Mouse (Mus musculus): ENCODE measurements at regions not wholly inside any gene's neighbourhood (a gene's known extent, or its start where the extent isn't known, plus 50 kb on each side); places are given as distances from the start of the nearest gene placed in this dataset.
A peak's percentile ranks its signal among the peaks of the same experiment; 100 is the strongest.

GRCm38 (mm10) chr1:151100565-151101483, 81.5 kb upstream of the Gm47985 start:
- no peaks in the 10 kb centered on the region for H3K27me3 ChIP-seq (ENCODE audit: control insufficient read depth, insufficient read depth, low read depth, low read length)
- H3K36me3 ChIP-seq (ENCODE audit: control insufficient read depth, insufficient read depth), result no peaks in the 10 kb centered on the region
- no peak overlapping the region for H3K4me3 ChIP-seq (ENCODE audit: low read depth, low read length)
- peak overlapping the region; percentile 86 for H3K27ac ChIP-seq (ENCODE audit: low read length)
- peak overlapping the region; percentile 27 for H3K9ac ChIP-seq (ENCODE audit: low read depth, low read length)
- WGBS (ENCODE audit: insufficient replicate concordance), result 82% methylated on average over 12 of the region's 12 CpGs
- H3K4me2 ChIP-seq (ENCODE audit: low read depth, low read length), result peak overlapping the region; percentile 4; the same call in 1 of the 2 replicates
- H3K4me1 ChIP-seq (ENCODE audit: control insufficient read depth, low read depth, low read length), result peaks cover 66% of the 10 kb centered on the region
- ATAC-seq (ENCODE audit: low read depth), result peak; percentile 20
- no peaks in the 10 kb centered on the region for H3K9me3 ChIP-seq (replicated peaks; ENCODE audit: control insufficient read depth, low read length)

- Histone ChIP-seq H3K4me2 (ENCODE audit: low read depth, low read length) (peak overlapping the region; percentile 55; the same call in 1 of the 2 replicates), H3K27me3 (ENCODE audit: control insufficient read depth, insufficient read depth, low read depth, low read length) (no peaks in the 10 kb centered on the region), H3K36me3 (ENCODE audit: control insufficient read depth, insufficient read depth) (no peaks in the 10 kb centered on the region), H3K4me1 (ENCODE audit: control insufficient read depth, low read depth, low read length) (peaks cover 65% of the 10 kb centered on the region), H3K27ac (ENCODE audit: low read length) (peak overlapping the region; percentile 86), H3K9ac (ENCODE audit: low read depth, low read length) (peak overlapping the region; percentile 27), H3K9me3 (replicated peaks; ENCODE audit: control insufficient read depth, low read length) (no peaks in the 10 kb centered on the region), H3K4me3 (ENCODE audit: low read depth, low read length) (no peak overlapping the region)
- WGBS (ENCODE audit: insufficient replicate concordance), result 24% methylated on average over 1 of the region's 1 CpGs
- ATAC-seq (ENCODE audit: low read depth), result peak; percentile 94
Measured at GRCm38 (mm10) chr1:151101516-151101915, 80.8 kb upstream of the Gm47985 start.

GRCm38 (mm10) chr1:151102061-151102460, 80.3 kb upstream of the Gm47985 start:
- peak overlapping the region; percentile 86 for H3K27ac ChIP-seq (ENCODE audit: low read length)
- WGBS (ENCODE audit: insufficient replicate concordance), result 29% methylated on average over 3 of the region's 3 CpGs
- H3K36me3 ChIP-seq (ENCODE audit: control insufficient read depth, insufficient read depth), result no peaks in the 10 kb centered on the region
- no peaks in the 10 kb centered on the region for H3K9me3 ChIP-seq (replicated peaks; ENCODE audit: control insufficient read depth, low read length)
- peak overlapping the region; percentile 55; the same call in 1 of the 2 replicates for H3K4me2 ChIP-seq (ENCODE audit: low read depth, low read length)
- H3K4me3 ChIP-seq (ENCODE audit: low read depth, low read length), result no peak overlapping the region
- H3K4me1 ChIP-seq (ENCODE audit: control insufficient read depth, low read depth, low read length), result peaks cover 61% of the 10 kb centered on the region
- ATAC-seq (ENCODE audit: low read depth), result peak; percentile 10; the same call in 1 of the 2 replicates
- H3K9ac ChIP-seq (ENCODE audit: low read depth, low read length), result peak overlapping the region; percentile 47
- no peaks in the 10 kb centered on the region for H3K27me3 ChIP-seq (ENCODE audit: control insufficient read depth, insufficient read depth, low read depth, low read length)

GRCm38 (mm10) chr1:151102646-151103391, 79.5 kb upstream of the Gm47985 start:
- peaks cover 54% of the 10 kb centered on the region for H3K4me1 ChIP-seq (ENCODE audit: control insufficient read depth, low read depth, low read length)
- no peak overlapping the region for H3K4me2 ChIP-seq (ENCODE audit: low read depth, low read length)
- ATAC-seq (ENCODE audit: low read depth), result no peak
- H3K27me3 ChIP-seq (ENCODE audit: control insufficient read depth, insufficient read depth, low read depth, low read length), result no peaks in the 10 kb centered on the region
- H3K36me3 ChIP-seq (ENCODE audit: control insufficient read depth, insufficient read depth), result no peaks in the 10 kb centered on the region
- H3K9ac ChIP-seq (ENCODE audit: low read depth, low read length), result no peak overlapping the region
- peak overlapping the region; percentile 86 for H3K27ac ChIP-seq (ENCODE audit: low read length)
- no peaks in the 10 kb centered on the region for H3K9me3 ChIP-seq (replicated peaks; ENCODE audit: control insufficient read depth, low read length)
- WGBS (ENCODE audit: insufficient replicate concordance), result 81% methylated on average over 16 of the region's 16 CpGs
- H3K4me3 ChIP-seq (ENCODE audit: low read depth, low read length), result no peak overlapping the region

GRCm38 (mm10) chr1:151103522-151104037, 78.8 kb upstream of the Gm47985 start:
- Histone ChIP-seq H3K4me2 (ENCODE audit: low read depth, low read length) (no peak overlapping the region), H3K27ac (ENCODE audit: low read length) (peak overlapping the region; percentile 59), H3K9me3 (replicated peaks; ENCODE audit: control insufficient read depth, low read length) (no peaks in the 10 kb centered on the region), H3K9ac (ENCODE audit: low read depth, low read length) (no peak overlapping the region), H3K4me3 (ENCODE audit: low read depth, low read length) (no peak overlapping the region), H3K4me1 (ENCODE audit: control insufficient read depth, low read depth, low read length) (peaks cover 47% of the 10 kb centered on the region), H3K27me3 (ENCODE audit: control insufficient read depth, insufficient read depth, low read depth, low read length) (no peaks in the 10 kb centered on the region), H3K36me3 (ENCODE audit: control insufficient read depth, insufficient read depth) (no peaks in the 10 kb centered on the region)
- 62% methylated on average over 6 of the region's 6 CpGs for WGBS (ENCODE audit: insufficient replicate concordance)
- ATAC-seq (ENCODE audit: low read depth), result no peak

GRCm38 (mm10) chr1:151104346-151104745, 78.0 kb upstream of the Gm47985 start:
- no peak overlapping the region for H3K27ac ChIP-seq (ENCODE audit: low read length)
- WGBS (ENCODE audit: insufficient replicate concordance), result 66% methylated on average over 5 of the region's 5 CpGs
- H3K36me3 ChIP-seq (ENCODE audit: control insufficient read depth, insufficient read depth), result no peaks in the 10 kb centered on the region

GRCm38 (mm10) chr1:151104806-151105205, 77.5 kb upstream of the Gm47985 start:
- WGBS (ENCODE audit: insufficient replicate concordance), result 56% methylated on average over 2 of the region's 2 CpGs
- Histone ChIP-seq H3K4me1 (ENCODE audit: control insufficient read depth, low read depth, low read length) (peaks cover 43% of the 10 kb centered on the region), H3K9ac (ENCODE audit: low read depth, low read length) (no peak overlapping the region), H3K27ac (ENCODE audit: low read length) (no peak overlapping the region), H3K27me3 (ENCODE audit: control insufficient read depth, insufficient read depth, low read depth, low read length) (no peaks in the 10 kb centered on the region), H3K4me2 (ENCODE audit: low read depth, low read length) (no peak overlapping the region), H3K4me3 (ENCODE audit: low read depth, low read length) (no peak overlapping the region), H3K9me3 (replicated peaks; ENCODE audit: control insufficient read depth, low read length) (no peaks in the 10 kb centered on the region), H3K36me3 (ENCODE audit: control insufficient read depth, insufficient read depth) (no peaks in the 10 kb centered on the region)
- ATAC-seq (ENCODE audit: low read depth), result no peak

More at GRCm38 (mm10) chr1:151104346-151104745, 78.0 kb upstream of the Gm47985 start:
- no peaks in the 10 kb centered on the region for H3K9me3 ChIP-seq (replicated peaks; ENCODE audit: control insufficient read depth, low read length)
- H3K9ac ChIP-seq (ENCODE audit: low read depth, low read length), result no peak overlapping the region
- no peak for ATAC-seq (ENCODE audit: low read depth)
- no peak overlapping the region for H3K4me3 ChIP-seq (ENCODE audit: low read depth, low read length)
- peaks cover 45% of the 10 kb centered on the region for H3K4me1 ChIP-seq (ENCODE audit: control insufficient read depth, low read depth, low read length)
- H3K4me2 ChIP-seq (ENCODE audit: low read depth, low read length), result no peak overlapping the region
- H3K27me3 ChIP-seq (ENCODE audit: control insufficient read depth, insufficient read depth, low read depth, low read length), result no peaks in the 10 kb centered on the region

GRCm38 (mm10) chr1:151105251-151105650, 77.1 kb upstream of the Gm47985 start:
- Histone ChIP-seq H3K4me3 (ENCODE audit: low read depth, low read length) (no peak overlapping the region), H3K36me3 (ENCODE audit: control insufficient read depth, insufficient read depth) (no peaks in the 10 kb centered on the region), H3K9ac (ENCODE audit: low read depth, low read length) (no peak overlapping the region), H3K4me2 (ENCODE audit: low read depth, low read length) (no peak overlapping the region), H3K27ac (ENCODE audit: low read length) (no peak overlapping the region), H3K9me3 (replicated peaks; ENCODE audit: control insufficient read depth, low read length) (no peaks in the 10 kb centered on the region), H3K4me1 (ENCODE audit: control insufficient read depth, low read depth, low read length) (peaks cover 39% of the 10 kb centered on the region), H3K27me3 (ENCODE audit: control insufficient read depth, insufficient read depth, low read depth, low read length) (no peaks in the 10 kb centered on the region)
- 19% methylated on average over 3 of the region's 3 CpGs for WGBS (ENCODE audit: insufficient replicate concordance)
- no peak for ATAC-seq (ENCODE audit: low read depth)

Measured in liver, embryonic 16.5 days (tissue).